Mouse (Mus musculus) cerebellum, adult 11-12 months (tissue): Measurements from ENCODE around the gene Ilkap.

Experiments
- DNase-seq: peaks from one replicate; pipeline ENCODE4 v3.0.0; 2022

Gene Ilkap

GRCm38 (mm10) chr1:91413898-91414594 lies 15.4 kb upstream of the Ilkap start, which contains the start of gene Hes6:
Gene Hes6 (minus strand): TSS chr1:91414038.
- DNase-seq: peak; percentile 89

DNA sequence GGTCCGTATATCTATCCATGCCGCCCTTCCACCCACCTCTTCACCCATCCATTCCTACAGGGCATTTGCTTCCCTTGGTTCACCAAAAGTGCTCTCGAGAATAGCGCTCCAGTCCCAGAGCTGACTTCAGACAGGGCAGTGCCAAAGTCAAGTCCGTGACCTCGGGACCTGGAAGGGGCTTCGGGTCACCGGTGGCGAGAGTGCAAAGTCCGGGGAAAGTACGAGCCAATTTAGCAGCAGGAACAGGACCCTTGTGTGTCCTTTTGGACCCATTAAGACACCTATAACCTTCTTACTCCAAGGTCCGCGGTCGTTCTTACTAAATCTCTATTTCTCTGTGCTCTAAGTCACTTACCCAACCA lies 14.9 kb upstream of the Ilkap start:
- DNase-seq: no peak

- DNase-seq: peak; percentile 96
These were observed 14.5 kb upstream of the Ilkap start for GRCm38 (mm10) chr1:91413030-91413506.

DNA sequence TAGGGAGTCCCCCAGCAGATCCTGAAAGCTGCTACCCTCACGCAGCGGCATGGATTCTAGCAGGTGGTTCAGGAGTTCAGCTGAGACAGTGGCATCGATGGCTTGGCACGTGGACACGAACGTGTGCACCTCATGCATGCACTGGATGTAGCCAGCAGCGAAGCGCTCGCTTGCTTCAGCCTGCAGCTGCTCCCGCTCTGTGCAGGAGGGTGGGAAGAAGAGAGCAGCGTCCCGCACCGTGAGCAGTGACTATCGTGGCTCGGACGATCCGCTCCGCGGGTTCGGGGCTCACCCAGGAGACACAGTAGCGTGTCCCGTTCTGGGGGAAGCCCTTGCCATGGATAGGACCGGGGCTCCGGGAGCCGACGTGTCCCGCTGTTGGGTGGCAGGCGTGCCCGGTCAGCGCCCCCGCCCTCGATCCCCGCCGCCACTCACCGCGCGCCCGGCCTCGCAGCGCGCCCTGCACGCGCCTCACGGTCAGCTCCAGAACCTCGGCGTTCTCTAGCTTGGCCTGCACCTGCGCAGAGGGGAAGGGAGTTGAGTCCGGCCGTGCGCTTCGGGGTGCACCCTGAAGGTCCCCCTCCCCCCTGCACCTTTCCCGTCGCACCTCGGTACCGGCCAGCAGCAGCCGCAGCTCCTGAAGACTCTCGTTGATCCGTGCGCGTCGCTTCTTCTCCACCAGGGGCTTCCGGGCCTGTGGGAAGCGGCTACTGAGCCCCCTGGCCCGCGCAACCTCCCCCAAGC lies 13.8 kb upstream of the Ilkap start:
- peak; percentile 69 for DNase-seq

DNA sequence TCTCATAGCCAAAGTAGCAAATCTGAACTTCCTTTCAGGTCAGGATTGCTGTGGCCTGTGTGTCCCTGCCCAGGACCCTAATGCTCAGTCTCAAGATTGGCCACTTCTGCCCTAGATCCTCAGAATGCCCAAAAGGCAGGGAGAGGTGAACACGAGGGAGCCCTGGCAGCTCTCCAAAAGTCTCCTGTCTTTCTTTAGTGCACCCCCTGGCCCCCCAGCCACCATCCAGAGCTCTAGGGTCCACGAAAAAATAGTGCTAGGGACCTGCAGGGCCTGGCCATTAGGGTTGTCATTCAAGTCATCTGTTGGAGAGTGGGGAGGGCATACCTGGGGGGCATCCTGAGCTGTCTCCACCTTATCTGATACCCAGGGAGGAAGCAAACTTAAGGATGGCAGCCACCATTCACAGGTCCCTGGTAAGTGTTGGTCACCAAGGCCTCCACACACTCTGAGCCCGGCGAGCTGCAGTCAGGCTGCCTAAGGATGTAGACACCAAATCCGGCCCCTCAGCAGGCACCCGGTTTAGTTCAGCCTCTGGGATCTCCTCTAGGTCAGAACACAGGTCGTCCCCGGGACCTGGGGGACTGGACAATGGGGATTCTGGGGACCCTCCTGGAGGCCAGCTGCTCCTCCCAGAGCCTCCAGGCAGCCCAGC lies 13.1 kb upstream of the Ilkap start:
- DNase-seq: peak; percentile 55

GRCm38 (mm10) chr1:91407819-91408218 lies 9.2 kb upstream of the Ilkap start:
- no peak for DNase-seq

DNA sequence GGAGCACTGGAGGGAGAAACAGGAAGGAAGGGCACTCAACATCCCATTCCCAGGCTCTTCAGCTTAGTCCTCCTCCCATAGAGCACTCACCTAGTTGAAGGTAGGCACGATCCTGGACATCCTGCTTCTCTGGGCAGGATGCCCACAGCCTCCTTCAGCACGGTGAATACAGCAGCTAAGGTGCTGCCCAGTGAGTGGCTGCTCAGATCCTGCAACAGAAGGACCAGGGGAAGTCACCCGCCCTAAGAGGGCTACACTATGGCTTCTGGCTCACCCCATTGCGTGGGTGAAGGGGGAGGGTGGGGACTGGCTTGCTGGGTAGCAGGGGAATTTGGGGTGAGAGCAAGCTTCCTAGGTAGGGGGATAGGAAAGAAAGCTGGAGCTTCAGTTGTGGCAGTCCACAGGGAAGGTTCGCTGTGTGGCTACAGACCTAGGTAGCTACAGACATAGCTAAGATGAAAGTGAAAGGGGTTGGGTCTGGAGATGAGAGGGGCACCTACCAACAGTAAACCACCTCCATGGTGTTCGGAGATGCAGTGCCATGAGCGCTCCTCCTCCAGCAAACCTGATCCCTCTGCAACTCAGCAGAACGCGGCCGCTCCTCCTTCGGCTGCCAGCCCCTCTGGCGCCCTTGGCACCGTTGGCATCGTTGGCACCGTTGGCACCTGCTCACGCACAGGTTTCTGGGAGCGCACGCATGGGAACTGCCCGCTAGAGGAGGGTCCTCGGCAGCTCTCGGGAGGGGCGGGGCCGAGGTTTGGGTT lies 7.0 kb upstream of the Ilkap start:
- DNase-seq: peak; percentile 91

DNA sequence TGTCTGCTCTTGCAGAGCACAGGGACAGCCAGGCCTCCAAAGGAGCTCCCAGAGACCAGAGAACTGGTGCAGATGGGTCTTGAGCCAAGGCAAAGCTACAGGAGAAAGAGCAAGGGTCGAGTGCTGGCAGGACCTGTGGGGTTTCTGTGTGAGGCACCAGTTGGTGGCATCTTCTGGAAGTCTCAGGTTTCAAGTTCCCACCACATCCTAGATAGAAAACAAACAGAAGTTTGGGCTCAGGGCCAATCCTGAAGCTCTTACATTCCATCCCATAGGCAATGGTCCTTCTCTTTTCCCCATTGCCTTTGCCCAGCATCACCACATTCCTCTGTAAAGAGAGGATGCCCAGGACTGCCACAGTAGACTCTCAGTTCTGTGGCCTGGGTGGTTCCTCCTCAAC lies 6.4 kb upstream of the Ilkap start:
- no peak for DNase-seq

DNA sequence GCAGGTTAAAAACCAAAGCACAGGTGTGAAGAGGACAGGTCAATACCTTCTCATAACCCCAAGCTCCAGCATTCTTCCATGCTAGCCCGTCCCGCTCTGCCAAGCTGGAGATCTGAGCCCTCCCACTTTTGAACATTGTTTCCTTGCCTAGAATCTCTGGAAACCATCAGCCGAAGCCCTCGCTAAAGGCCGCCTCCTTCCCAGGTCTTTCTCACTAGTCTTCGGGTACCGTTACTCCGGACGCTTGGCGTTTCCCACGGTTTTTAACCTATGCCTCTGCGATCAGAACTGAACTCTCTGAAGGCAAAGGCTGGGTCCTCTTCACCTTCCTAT lies 722 bp downstream of the Ilkap start:
- peak; percentile 46 for DNase-seq

GRCm38 (mm10) chr1:91390369-91390768 lies 8.2 kb downstream of the Ilkap start:
- DNase-seq: no peak

GRCm38 (mm10) chr1:91381091-91381471 lies 17.5 kb downstream of the Ilkap start:
- DNase-seq: no peak

- DNase-seq: peak; percentile 39
These were observed 18.0 kb downstream of the Ilkap start for GRCm38 (mm10) chr1:91380453-91381090.

GRCm38 (mm10) chr1:91373414-91373835 lies 25.2 kb downstream of the Ilkap start:
- no peak for DNase-seq

DNA sequence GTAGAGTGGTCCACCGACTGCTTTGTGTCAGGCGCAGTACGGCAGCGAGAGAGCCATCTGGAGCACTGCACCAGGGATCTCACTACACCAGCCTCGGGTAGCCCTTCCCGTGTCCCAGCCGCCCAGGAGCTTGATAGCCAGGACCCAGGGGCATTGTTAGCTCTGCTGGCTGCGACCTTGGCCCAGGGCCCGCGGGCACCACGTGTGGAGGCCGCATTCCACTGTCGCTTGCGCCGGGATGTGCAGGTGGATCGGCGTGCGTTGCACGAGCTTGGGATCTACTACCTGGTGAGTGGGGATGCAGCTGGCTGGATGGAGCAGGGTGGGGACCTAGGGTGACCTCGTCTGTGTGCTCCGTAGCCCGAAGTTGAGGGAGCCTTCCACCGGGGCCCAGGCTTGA lies 28.6 kb downstream of the Ilkap start:
- DNase-seq: no peak

DNA sequence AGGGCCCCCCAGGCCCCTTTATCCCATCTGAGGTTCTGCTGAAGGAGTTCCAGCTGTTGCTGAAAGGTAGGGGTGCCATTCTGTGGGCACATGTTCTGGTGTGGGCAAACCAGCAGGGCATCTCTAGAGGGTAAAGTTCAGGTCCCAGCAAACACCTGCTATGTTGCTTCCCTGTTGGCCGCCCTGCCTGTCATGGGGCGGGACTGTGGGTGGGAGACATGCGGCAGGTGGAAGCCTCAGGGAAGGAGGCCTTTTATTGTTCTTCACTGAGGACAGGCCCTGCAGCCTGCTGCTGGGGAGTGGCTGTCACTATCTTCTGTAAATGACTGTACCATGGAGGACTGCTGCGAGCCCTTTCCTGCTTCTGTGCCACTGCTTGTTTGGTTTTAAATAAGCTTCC lies 29.2 kb downstream of the Ilkap start:
- no peak for DNase-seq

- DNase-seq: no peak
These were observed 31.3 kb downstream of the Ilkap start for GRCm38 (mm10) chr1:91367295-91367694.

DNA sequence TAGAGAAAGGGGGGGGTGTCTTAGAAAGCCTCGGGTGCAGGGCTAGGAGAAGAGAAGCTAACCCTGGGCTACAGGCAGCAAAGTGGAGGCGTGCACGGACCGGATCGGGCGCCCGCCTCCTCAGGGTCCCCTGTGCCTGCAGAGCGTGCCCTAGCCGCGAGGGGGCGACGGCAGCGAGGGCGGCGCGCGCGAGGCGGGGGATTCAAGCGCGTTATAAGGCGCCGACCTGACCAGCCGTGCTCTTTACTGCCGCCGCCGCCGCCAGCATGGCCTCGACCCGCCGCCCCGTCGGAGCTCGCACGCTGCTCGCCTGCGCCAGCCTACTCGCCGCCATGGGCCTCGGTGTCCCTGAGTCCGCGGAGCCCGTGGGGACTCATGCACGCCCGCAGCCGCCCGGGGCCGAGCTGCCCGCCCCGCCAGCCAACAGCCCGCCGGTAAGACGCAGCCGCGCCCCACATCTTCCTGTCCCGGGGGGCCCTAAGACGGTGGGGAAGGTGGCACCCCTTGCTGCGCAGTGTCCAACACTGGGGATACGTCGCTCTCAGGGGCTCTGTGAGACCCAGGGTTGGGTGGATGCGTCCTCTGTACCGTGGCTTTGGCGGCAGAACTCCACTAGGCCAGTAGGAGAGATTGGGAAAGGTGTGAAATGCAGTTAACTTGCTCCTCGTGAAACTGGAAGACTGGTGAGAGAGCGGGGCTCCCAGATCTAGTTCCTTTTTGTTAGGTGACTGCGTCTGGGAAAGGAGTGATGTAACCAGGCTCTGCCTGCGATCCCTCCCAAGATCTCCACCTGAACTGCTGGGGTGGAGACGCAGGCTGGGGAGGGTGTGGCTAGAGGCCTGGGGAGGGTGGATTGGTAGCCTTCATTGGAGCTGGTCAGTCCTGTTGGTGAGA lies 32.2 kb downstream of the Ilkap start, which contains the start of gene Erfe:
TSS of gene Erfe (plus strand) at position 216 of the 894 bp plus-strand sequence.
- no peak for DNase-seq

GRCm38 (mm10) chr1:91365816-91366214 lies 32.8 kb downstream of the Ilkap start:
- DNase-seq: no peak

DNA sequence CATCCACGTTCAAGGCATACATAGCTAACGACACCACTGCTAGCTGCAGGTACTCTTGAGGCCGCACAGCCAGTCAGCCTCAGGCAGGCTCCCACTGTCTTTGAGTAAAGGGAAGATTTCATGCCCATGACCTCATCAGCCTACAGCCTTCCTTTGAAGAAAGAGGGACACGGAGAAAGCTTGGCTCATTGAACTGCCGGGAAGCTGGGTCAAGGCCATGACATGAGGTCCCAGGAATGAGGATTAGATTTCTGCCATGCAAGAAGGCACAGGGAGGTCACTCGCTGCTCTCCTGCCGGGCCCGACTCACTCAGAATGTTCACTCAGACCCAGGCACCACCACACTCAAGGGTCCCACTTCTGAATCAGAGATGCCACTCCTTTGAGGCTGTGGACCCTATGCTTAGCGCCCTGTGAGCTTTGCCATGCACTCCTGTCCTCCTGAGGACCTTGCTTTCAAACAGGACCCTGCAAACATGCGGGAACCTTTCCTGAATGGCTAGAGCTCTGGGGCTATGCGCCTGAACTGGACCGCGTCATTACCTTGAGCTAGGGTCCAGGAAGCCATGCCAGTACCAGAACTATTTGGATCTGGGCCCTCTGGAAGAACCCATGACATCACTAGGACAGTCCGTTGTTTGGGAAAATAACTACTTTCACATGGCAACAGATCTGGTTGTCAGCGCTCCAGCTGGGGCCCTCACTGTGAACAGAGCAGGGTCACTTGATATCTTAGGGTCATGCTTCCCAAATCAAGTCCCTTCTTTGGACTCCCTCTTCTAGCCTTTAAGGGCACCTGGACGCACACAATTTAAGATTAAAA lies 33.6 kb downstream of the Ilkap start:
- no peak for DNase-seq

- DNase-seq: no peak
These were observed 36.5 kb downstream of the Ilkap start for GRCm38 (mm10) chr1:91362113-91362512.

GRCm38 (mm10) chr1:91356105-91356504 lies 42.5 kb downstream of the Ilkap start:
- DNase-seq: no peak
